Mouse (Mus musculus) testis, adult 2 months (tissue): ENCODE results near the gene Ehbp1. TPM values are rescaled to one million over a fixed set of nuclear protein-coding genes. Genes with fewer than 3 reads are reported as not detected.

Experiments
- H3K27ac ChIP-seq: fragments of 200-500 bp; 2 replicates; pipeline ENCODE4 v1.5.1; 2012; ENCODE audit warnings: low read depth, low read length; ENCODE audit not compliant: control insufficient read depth, insufficient read depth
- H3K27me3 ChIP-seq: fragments of 200-500 bp; 2 replicates; pipeline ENCODE4 v1.6.1; 2012; ENCODE audit warnings: mild to moderate bottlenecking, low read length, moderate library complexity; ENCODE audit not compliant: control insufficient read depth, insufficient read depth
- H3K36me3 ChIP-seq: fragments of 200-500 bp; 2 replicates; pipeline ENCODE4 v1.6.1; 2012; ENCODE audit warnings: mild to moderate bottlenecking, low read length; ENCODE audit not compliant: control insufficient read depth, insufficient read depth
- H3K4me1 ChIP-seq: fragments of 200-500 bp; 2 replicates; pipeline ENCODE4 v1.6.1; 2012; ENCODE audit warnings: low read length; ENCODE audit not compliant: control insufficient read depth, insufficient read depth
- H3K4me3 ChIP-seq: fragments of 200-500 bp; 2 replicates; pipeline ENCODE4 v1.5.1; 2012; ENCODE audit warnings: low read depth, mild to moderate bottlenecking, low read length, moderate library complexity, mixed read lengths; ENCODE audit not compliant: control insufficient read depth
- CTCF ChIP-seq: fragments of 200-500 bp; IDR thresholded peaks from 2 replicates; pipeline ENCODE4 v1.5.1; 2012; ENCODE audit warnings: low read depth, mild to moderate bottlenecking, inconsistent platforms, low read length, moderate library complexity; ENCODE audit not compliant: control insufficient read depth, insufficient read depth, insufficient replicate concordance
- POLR2A ChIP-seq: fragments of 200-500 bp; IDR thresholded peaks from 2 replicates; pipeline ENCODE4 v1.6.1; 2012; ENCODE audit warnings: low read depth, mild to moderate bottlenecking, inconsistent platforms, low read length, moderate library complexity; ENCODE audit not compliant: control insufficient read depth
- polyA plus RNA-seq: library from polyadenylated mRNA; depleted of rRNA; stranded (reverse); fragments of >200 nt; gene quantifications from 2 replicates; pipeline ENCODE4 v1.2.3, GENCODE M21; 2012

Gene Ehbp1
- polyA plus RNA-seq, 1 experiment: 13.1 TPM

- TF ChIP-seq POLR2A: no peak
- TF ChIP-seq CTCF: no peak
- Histone ChIP-seq H3K27ac (no peak overlapping the region), H3K36me3 (no peaks in the 10 kb centered on the region), H3K4me1 (no peaks in the 10 kb centered on the region), H3K27me3 (no peaks in the 10 kb centered on the region), H3K4me3 (no peak overlapping the region)
These were observed 94.4 kb downstream of the Ehbp1 start for GRCm38 (mm10) chr11:22247736-22248135.

- Histone ChIP-seq H3K4me3 (no peak overlapping the region), H3K4me1 (no peaks in the 10 kb centered on the region), H3K36me3 (no peaks in the 10 kb centered on the region), H3K27ac (no peak overlapping the region), H3K27me3 (no peaks in the 10 kb centered on the region)
- no peak for TF ChIP-seq CTCF
- TF ChIP-seq POLR2A: no peak
These were observed 95.0 kb downstream of the Ehbp1 start for GRCm38 (mm10) chr11:22247069-22247468.

- H3K27ac ChIP-seq: no peak overlapping the region
- no peak overlapping the region for H3K4me3 ChIP-seq
These were observed 106.5 kb downstream of the Ehbp1 start for GRCm38 (mm10) chr11:22235558-22235957.

GRCm38 (mm10) chr11:22234739-22235138 lies 107.4 kb downstream of the Ehbp1 start:
- H3K36me3 ChIP-seq: no peaks in the 10 kb centered on the region
- no peaks in the 10 kb centered on the region for H3K27me3 ChIP-seq
- H3K4me3 ChIP-seq: no peak overlapping the region
- TF ChIP-seq POLR2A: no peak
- TF ChIP-seq CTCF: peak; percentile 8; the same call in 1 of the 2 replicates
- no peak overlapping the region for H3K27ac ChIP-seq
- H3K4me1 ChIP-seq: no peaks in the 10 kb centered on the region

More at GRCm38 (mm10) chr11:22235558-22235957, 106.5 kb downstream of the Ehbp1 start:
- no peaks in the 10 kb centered on the region for H3K4me1 ChIP-seq
- no peak for TF ChIP-seq CTCF
- no peak for TF ChIP-seq POLR2A
- no peaks in the 10 kb centered on the region for H3K36me3 ChIP-seq
- no peaks in the 10 kb centered on the region for H3K27me3 ChIP-seq

GRCm38 (mm10) chr11:22230906-22231305 lies 111.2 kb downstream of the Ehbp1 start:
- TF ChIP-seq POLR2A: no peak
- no peak for TF ChIP-seq CTCF
- Histone ChIP-seq H3K4me1 (no peaks in the 10 kb centered on the region), H3K27ac (no peak overlapping the region), H3K27me3 (no peaks in the 10 kb centered on the region), H3K36me3 (no peaks in the 10 kb centered on the region), H3K4me3 (no peak overlapping the region)

- H3K4me3 ChIP-seq: no peak overlapping the region
- TF ChIP-seq POLR2A (no peak), CTCF (no peak)
- no peaks in the 10 kb centered on the region for H3K36me3 ChIP-seq
- no peaks in the 10 kb centered on the region for H3K4me1 ChIP-seq
- no peaks in the 10 kb centered on the region for H3K27me3 ChIP-seq
- no peak overlapping the region for H3K27ac ChIP-seq
These were observed 116.5 kb downstream of the Ehbp1 start for GRCm38 (mm10) chr11:22225619-22226018.

GRCm38 (mm10) chr11:22218222-22218621 lies 123.9 kb downstream of the Ehbp1 start:
- Histone ChIP-seq H3K4me1 (no peaks in the 10 kb centered on the region), H3K4me3 (no peak overlapping the region), H3K27me3 (no peaks in the 10 kb centered on the region), H3K36me3 (no peaks in the 10 kb centered on the region), H3K27ac (no peak overlapping the region)
- TF ChIP-seq CTCF (no peak), POLR2A (no peak)

- H3K27ac ChIP-seq: no peak overlapping the region
- no peak overlapping the region for H3K4me3 ChIP-seq
- H3K27me3 ChIP-seq: no peaks in the 10 kb centered on the region
- H3K4me1 ChIP-seq: no peaks in the 10 kb centered on the region
- no peaks in the 10 kb centered on the region for H3K36me3 ChIP-seq
- no peak for TF ChIP-seq CTCF
These were observed 125.2 kb downstream of the Ehbp1 start for GRCm38 (mm10) chr11:22216941-22217340.
